Mouse (Mus musculus) gastrocnemius, postnatal 4 days (tissue): ENCODE results near the gene Ccnt2. TPM values are rescaled to one million over a fixed set of nuclear protein-coding genes. Genes with fewer than 3 reads are reported as not detected.

ENCODE experiments used
- total RNA-seq, 2 experiments: library from RNA; stranded (reverse); gene quantifications; 2 replicates each; pipeline ENCODE4 v1.2.3; 2021

Gene Ccnt2
- total RNA-seq, 2 experiments from 2014 or later: 37.8 to 42.7 TPM

Other genes starting within 250 kb of the Ccnt2 start
- gene Tmem163, start 94.6 kb upstream of the Ccnt2 start, total RNA-seq: not detected
- gene Acmsd, start 44.8 kb upstream of the Ccnt2 start, total RNA-seq: not detected
- gene Map3k19, start 80.9 kb downstream of the Ccnt2 start, total RNA-seq: not detected
- gene Rab3gap1, start 94.6 kb downstream of the Ccnt2 start, total RNA-seq: 10 to 100 TPM; 29.5 to 31.3 TPM